Mouse (Mus musculus) kidney, postnatal 10 days (tissue): ENCODE data around the gene Cox10.

Source experiments
- DNase-seq: peaks from one replicate; pipeline ENCODE4 v3.0.0; 2021; ENCODE audit warnings: mixed read lengths

Cox10 gene

DNA sequence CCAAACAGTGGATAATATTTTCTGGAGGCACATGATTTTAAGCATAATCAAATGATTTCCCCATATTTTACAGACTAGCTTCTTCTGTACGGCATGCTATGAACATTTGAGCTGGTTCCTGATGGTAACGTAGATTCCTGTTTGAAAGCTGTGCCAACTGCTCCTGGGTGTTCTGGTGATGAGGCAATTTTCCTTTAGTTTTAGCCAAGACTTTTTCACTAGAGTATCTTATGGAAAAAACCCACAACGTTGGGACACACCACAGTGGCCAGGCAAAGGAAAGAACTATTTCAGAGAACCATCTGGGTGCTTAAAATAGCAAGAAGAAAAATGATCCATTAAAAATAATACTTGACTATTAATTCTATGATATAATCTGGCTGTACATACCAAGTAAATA, 35.2 kb downstream of the Cox10 start:
- no peak for DNase-seq

DNA sequence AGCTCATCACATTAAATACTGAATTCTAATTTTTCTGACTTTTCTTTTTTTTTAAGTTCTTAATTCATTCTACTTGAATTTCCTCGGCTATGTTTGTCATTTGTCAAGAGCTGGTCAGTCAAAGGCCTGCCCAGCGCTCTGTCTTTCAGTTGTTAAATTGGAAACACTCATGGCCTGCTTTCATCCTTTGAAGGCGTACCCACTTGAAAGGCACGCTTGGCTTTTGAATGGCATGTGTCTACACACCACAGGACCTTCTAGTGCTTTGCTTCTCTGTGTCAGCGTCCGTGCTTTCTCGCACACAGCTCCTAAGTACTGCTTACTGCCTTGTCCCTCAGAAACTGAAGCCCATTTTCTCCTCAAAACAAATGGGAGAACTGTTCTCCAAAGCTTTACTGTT, 38.0 kb downstream of the Cox10 start:
- no peak for DNase-seq

DNA sequence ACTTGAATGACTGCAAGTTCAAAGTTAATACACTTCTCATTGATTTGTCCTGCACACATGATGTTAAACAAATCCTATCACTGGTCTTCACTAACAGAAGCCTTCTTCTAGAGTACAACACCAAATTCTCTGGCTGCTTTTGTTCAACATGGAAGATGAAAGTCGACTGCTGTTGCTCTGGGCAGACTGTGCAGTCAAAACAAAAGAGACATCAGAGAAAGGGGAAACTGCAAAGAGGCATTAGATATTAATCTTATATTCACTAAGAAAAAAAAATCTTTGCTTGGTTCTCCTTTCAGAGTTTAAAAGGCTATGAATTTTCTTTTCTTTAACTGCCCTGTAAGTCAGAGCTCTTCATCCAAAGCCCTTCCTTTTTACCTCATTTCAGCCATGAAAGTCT, 39.7 kb downstream of the Cox10 start:
- no peak for DNase-seq

DNA sequence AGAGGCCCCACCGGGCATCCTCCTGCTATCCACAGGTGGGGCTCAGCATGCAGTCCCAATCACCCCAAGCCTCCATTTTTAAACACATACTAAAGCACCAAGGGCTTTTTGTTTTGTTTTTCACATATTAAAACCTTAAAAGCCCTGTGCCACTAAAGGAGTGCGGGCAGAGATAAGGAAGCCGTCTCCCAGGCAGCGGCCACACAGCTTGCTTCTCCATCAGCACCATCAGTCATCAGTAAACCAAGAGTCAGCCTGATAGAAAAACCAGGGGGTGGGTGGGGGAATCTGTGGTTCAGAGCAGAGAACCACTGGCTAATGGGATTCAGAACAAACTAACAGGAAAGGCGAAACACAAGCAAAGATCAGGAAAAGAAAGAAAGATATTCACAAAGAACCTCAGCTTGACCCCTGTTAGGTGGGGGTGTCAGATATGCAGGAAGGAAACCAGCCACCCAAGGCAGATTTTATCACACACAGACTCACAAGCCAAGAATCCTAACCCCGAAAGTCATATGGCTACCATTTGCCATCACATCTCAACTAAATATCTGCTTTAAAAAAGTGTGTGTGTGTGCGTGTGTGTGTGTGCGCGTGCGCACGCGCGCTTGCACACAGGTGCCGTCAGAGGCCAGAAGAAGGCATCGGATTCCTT, 41.7 kb downstream of the Cox10 start:
- no peak for DNase-seq

DNA sequence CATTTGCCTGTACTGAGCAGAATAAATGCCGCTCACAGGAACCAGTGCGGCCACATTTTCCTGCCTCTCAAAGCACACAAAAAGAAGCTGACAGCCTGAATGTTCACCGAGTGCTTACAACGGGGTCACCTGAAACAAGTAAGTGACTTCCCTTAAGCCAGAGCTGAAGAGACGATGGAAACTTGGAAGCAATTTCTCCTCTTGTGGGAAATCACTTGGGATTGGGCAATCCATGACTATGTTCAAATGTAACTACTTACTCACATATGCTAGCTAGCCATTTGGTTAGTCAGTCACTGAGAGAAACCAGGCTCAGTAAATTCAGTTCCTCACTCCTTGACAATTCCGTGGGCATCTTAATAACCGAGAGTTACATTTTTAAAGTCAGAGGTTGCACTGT, 43.0 kb downstream of the Cox10 start:
- no peak for DNase-seq

DNA sequence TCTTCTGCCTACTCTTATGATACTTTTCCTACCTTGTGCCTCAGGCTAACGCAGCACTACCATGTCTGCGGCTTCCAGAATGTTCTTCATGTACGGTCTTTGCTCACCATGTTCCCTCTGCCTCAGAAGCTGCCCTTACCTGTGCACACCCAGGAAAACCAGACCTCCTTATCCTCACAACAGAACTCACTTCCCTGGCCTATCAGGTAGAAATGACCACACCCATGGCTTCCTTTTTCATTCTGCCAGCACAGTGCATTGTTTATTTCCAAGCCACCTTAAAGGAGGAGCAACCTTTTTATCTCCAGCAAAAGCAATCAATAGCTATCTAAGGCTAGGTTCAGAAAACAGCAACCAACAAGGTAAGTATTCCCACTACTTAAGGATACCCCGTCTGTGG, 43.6 kb downstream of the Cox10 start:
- no peak for DNase-seq

DNA sequence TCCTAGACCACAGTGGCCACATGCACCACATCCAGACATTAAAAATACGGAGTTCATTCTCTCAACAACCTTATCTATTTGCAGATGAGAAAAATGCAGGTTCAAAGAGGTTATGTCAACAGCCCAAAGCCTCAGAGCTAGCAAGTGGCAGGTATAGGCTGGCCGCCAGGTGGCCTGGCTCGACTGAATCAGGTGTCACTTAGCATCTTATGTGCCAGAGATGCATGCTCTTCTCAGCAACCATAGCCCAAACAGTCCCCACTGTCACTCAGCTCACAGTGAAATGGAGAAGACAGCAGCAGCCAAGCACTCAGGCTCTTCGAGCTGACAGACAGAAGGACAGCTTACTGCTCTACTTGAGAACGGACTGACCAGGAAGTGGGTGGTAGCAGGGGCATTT, 44.6 kb downstream of the Cox10 start:
- DNase-seq: no peak

DNA sequence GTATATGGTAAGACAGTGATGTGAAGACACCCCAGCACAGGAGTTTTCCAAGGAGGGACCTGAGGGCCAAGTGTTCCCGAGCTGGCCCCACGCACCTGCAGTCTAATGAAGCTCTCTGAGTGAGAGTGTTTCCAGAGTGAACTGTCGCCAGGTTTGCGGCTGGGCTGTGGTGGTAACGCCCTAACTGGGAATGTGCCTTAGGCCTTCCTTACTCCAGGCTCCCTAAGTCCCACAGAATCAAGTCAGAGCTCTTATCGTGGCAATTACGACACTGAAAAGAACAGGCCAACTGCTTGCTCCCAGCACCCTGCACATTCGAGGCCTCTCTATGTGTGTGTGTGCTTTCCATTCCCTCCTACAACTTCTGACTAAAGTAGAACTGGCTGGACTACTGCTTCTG, 51.8 kb downstream of the Cox10 start:
- DNase-seq: no peak

DNA sequence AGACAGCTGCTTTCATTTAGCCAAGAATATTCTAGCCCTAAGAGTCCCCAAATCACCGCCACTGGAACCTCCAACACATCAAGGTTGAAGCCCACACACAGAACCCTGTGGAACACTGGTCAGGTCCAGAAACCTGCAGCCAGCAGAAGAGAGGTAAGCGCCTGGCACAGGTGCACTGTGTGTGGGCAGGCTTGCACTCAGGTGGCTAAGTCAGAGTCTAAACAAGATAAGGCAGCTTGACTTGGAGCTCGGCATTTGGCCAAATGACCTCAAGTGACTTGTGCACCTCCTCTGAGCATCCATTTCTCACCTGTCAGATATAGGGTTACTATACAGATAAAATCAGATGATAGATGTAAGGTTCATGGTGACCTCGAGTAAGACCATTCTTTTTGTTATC, 53.4 kb downstream of the Cox10 start:
- no peak for DNase-seq

DNA sequence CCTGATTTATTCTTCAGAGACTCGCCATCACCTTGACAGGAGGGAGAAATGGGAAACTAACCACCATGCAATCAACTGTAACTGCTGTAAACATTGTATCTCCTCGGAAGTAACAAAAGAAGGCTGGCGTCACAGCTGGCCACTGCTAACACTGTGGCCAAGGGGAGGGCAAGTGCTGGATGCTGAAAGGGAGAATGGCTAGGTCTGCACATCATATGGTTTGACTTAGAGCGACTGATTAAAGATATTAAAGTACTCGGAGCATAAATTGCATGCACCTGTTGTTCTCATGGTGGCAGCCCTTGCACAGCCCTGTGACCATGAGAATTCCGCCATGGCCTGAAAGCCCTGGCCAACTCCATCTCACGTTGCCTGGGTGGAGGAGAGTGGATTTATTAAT, 54.7 kb downstream of the Cox10 start:
- no peak for DNase-seq

DNA sequence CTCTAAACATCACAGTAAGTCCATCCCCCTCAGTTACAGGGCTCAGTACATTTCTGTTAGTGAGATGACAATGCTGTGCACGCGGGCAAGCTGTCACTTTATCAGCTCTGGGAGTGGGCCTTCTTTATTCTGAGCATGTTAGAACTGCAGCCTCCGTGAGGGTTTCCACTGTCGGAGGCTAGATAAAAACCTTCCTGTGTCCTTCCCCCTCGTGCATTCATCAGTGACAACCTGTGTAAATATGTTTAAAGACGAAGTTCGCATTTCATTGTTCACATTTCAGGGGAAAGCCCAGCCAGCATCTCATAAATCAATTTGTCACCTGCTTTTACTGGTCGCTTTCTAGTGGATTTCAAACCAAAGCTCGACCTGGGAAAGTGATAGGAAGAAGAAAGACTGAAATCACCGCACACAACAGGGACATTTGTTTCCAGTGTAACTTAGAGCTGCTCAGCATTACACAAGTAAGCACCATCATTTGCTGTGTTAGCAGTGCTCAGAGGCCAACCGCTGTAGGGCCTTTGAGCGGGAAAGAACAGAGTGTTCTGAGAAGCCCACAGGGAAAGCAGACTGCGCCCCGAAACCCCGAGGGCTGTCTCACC, 55.8 kb downstream of the Cox10 start:
- DNase-seq: no peak

DNA sequence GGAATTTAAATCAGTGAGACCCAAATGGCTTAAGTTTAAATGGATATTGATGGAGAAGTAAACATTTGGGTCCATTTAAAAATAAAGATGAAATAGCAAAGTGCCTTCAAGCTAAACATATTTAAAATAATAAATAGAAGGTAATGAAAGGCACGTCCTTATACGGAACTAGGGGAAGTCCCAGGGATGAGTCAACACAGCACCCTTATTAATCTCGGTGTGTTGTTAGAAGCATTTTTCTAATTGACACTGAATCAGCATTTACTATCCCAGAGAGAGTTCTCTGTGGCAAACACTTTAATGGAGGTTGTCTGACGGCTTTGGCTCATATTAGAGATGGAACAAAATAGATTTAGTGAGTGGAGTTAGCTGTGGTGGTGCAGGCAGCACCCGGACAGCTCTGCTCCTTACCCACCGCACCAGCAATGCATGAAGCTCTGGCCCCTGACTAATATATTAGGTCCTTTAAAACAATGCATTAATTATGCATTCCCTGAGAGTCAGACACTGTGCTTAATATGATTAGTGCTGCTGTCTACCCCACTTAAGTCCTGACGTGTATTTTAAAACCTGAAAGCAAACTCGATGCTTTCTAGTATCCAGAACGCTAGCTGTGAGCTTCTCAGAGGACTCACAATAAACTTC, 56.7 kb downstream of the Cox10 start:
- DNase-seq: no peak

DNA sequence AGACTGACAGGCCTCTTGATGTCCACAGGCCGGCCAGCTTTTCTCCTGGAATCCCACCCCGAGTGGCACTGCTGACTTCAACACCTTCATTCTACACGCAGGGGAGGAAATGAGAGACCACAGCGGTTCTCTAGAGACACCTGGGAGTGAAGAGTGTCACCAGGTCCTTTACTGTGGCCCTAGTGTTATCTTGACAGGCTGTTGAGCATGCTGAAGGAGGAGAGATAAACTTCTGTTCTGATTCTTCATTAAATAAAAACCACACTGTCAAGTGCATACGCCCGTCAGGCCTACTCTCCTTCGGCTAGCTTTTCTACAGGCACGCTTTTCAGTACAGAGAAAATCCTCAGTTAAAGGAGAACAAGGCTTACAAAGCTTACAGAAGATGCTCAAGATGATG, 60.0 kb downstream of the Cox10 start:
- no peak for DNase-seq

DNA sequence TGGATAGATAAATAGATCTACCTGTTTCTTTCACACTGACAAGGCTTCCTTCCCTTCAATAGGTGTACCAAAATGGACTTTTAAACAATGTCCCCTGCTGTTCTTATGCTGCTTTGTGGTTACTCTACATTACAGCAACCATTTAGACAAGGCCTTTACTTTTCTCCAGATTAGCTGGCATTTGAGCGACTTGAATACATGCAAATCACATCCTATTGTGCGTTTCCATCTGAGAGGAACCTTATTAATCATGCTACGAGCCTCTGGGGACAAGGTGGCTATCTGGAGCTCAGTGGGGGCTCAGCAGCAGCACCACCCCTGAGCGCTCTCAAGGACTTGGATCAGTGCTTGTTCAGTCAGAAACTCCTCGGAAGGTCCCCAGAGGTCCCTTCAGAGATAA, 61.1 kb downstream of the Cox10 start:
- no peak for DNase-seq

DNA sequence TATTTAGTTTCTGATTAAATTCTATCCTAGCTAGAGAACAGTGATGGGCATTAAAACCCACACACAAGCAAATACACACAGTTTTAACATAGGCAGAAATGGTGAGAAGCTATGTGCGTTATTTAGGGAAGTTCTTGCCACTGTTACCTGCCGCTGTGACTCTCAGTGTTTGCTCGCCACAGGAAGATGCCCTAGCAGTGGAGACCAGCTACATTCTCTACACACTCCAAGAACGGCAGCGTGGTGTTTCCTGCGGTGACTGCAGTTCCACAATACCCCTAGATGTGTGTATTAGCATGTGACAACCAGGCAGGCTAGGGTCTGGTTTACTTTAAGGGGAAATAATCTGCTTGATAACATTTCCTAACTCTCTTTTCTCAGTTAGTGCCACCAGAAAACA, 64.0 kb downstream of the Cox10 start:
- DNase-seq: no peak

DNA sequence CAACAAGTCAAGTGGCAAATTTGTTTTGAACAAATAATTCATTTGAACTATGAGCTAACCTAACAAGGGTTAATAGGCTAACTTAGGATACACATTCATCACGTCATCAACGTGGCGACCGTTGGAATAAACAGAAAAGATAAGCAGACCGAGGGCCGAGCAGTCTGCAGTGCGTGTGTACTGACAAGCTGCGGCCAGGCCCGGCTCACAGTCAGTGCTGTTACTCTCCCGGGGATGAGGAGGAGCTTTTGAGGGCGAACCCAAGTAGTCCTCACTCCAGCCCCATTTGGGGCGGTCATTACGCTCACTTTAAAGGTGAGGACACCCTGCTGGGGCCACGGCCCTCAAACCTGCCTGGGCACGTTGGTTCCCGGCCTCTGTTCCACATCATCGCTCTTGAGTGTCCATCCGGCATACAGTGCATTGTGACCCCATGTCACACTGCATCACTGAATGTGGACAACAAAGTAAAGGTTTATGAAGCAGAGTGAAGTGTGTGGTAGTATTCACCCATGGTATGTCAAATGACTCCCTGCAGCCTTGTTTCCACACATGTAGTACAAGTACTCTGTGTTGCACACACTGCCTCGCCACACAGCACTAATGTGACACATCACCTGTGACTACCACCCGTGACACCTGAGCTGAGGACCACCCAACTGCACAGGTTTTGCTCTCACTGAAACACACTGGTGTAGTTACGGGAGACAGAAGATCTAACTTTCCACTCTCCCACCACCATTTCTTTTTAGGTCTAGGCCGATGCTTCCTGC, 68.4 kb downstream of the Cox10 start:
- no peak for DNase-seq

DNA sequence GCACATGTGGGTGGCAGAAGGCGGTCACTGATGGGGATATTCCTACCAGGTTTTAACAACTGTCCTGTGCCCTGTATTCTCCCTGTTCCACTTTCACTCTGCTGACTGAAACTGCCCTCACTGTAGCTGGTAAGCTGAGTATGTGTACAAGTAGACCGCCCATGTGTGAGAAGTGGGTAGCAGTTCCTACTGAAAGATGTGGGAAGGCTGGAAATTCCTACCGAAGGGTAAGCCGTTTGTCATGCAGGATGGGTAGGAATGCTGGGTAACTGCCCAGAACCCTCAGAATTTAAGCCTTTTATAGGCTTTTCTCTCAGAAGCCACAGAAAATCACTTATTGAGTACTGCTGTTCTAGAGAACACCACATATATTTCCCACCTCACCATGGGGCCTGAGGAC, 75.1 kb downstream of the Cox10 start:
- no peak for DNase-seq

DNA sequence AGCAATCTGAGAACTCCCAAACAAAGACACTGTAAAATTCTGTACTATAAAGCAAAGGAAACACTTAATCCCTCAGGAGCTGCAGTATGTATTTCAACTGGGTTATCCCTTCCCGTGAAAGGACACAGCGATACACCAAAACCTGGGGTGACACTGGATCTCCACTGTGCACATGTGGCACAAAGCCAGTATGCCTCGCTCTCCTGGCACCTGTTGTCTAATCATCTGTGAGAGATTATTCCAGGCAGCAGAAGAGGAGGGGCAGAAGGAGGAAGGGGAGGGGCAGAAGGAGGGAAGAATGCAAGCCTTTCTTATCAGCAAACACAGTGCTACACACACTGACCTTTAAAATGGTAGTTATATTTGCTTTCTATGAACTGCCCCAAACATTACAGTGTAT, 75.8 kb downstream of the Cox10 start:
- no peak for DNase-seq

DNA sequence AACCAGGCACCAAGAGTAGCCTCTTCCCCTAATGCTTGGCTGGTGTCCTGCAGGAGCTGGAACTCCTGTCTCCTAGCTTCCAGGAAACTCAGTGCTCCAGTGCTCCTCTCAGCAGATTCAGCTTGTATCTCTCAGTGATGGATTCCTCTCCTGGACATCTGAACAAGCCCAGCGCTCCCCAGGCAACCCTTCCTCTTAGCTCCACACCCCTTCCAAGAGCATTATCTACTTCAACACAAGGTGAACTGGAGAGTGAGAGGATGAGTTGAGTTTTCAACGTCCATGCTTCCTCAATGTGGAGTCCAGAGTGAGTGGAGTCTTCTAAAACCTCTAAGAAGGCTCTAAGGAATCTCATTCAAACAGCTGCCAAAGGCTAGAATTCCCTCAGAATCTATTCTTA, 76.6 kb downstream of the Cox10 start:
- DNase-seq: no peak

DNA sequence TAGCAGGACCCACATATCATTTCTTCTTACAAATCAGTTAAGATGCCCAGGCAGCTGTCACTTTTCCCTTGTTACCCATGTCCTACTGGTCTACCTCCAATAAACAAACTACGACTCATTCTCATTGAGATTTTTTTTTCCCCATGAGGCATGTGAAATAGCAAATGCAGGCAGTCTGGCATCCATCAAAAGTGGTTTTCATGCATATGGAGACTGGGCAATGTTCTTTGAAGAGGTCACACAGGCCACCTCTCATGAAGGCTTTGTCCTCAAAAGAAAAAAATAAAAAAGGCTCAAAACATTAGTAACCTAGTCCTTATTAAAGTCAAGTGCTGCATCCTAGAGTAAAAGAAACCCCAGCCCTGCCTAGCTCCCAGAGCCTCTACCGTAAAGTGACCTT, 78.2 kb downstream of the Cox10 start:
- DNase-seq: no peak

DNA sequence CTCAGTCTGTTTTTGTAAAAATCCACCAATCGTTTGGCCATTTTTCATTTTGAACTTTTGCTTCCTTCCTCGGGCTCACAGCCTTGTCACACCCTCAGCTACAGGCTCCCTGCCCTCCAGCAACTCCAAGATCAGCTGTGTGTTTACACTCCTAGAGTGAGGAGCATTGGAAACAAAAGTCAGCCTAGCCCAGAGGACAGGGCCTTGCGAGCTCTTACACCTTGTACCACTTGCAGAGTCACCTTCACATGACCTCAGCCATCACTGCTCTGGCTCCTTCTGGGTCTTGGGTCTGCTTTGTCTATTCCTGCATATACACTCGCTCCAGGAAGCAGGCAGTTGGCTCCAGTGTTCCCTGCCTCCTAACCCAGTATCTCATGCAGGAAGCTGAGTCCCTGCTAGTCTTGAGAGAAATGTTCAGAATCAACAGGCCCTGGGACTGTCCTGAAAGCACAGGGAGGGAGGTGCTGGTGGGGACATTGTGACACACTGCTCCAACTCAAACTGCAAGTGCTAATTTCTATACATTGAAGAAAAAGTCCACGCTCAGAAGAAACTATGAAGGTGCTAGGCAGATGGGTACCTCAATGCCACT, 79.0 kb downstream of the Cox10 start:
- no peak for DNase-seq

DNA sequence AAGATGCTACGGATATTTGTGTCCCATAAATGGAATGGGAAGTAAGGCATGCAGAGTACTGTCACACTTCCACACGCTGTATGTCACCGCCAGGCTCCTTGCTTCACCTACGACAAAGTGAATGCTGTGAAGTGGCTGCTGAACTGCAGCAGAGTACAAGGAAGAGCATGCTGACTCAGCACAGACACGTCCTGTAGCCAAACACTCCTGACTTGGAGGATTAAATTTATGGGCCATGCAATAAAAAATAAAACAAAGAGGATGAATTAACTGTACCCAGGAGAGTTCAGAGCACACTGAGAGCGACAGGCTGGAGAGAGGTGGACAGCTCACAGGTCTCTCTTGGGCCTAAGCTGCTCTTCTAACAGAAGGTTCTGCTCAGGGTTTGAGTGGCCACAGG, 79.8 kb downstream of the Cox10 start:
- DNase-seq: no peak

DNA sequence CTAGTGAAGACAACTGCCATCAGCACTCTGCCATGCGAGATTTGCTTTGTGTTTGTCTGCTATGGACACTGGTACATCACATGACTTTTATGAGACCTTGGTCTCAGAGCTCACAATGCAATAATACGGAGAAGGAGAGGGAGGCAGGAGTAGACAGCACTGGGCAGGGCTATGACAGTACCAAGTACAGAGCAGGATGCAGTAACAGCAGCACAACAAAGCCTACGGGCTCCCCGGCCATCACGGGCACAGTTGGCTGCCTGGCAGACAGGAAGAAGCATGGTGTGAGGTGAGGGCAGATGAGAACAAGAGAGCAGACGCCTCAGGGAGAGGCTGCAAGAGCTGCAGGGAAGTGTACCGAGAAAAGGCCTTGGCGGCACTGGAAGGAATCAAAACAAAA, 87.3 kb downstream of the Cox10 start:
- DNase-seq: no peak

DNA sequence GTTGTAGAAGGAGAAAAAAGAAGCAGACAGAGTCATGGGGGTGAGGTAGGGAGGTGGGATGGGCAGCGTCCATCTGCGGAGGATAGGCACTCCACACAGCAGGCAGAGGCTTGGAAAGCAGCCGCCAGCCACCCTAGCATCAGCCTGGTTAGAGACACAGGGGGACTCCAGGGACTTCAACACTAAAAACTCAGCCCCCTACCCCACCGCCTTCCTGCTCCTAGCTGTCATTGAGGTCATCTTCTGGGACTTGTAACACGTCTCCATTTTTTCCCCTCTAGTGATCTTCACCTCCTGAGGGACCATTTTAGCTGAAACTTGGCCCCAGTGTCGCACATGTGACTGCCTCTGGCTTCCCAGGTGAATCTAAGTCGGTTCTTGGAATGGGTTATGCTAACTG, 88.5 kb downstream of the Cox10 start:
- no peak for DNase-seq
